Mouse (Mus musculus) fat pad, adult 2 months (tissue): ENCODE measurements around the gene Gm11634.

Source experiments
- DNase-seq: peaks from one replicate; pipeline ENCODE4 v3.0.0-alpha.2; 2011; ENCODE audit warnings: low read depth, low spot score; ENCODE audit errors: extremely low read depth

Gene Gm11634

GRCm38 (mm10) chr11:101568421-101568820, 30.6 kb downstream of the Gm11634 start:
- no peak for DNase-seq

- DNase-seq = no peak
Measured at GRCm38 (mm10) chr11:101562391-101562790, 36.7 kb downstream of the Gm11634 start.

GRCm38 (mm10) chr11:101556954-101557353, 42.1 kb downstream of the Gm11634 start:
- DNase-seq = no peak

- no peak for DNase-seq
Measured at GRCm38 (mm10) chr11:101556541-101556940, 42.5 kb downstream of the Gm11634 start.

- DNase-seq = no peak
Measured at GRCm38 (mm10) chr11:101553354-101553930, 45.6 kb downstream of the Gm11634 start.

- peak; percentile 97 for DNase-seq
Measured at GRCm38 (mm10) chr11:101552476-101553300, 46.4 kb downstream of the Gm11634 start.

GRCm38 (mm10) chr11:101551751-101552475, 47.1 kb downstream of the Gm11634 start, which contains the start of the genes Brca1 and Nbr1:
Gene Brca1, minus strand, starts transcription at chr11:101551955.
Gene Nbr1, plus strand, starts transcription at chr11:101552149.
- peak; percentile 90 for DNase-seq

GRCm38 (mm10) chr11:101548526-101548925, 50.5 kb downstream of the Gm11634 start:
- DNase-seq = no peak

- no peak for DNase-seq
Measured at GRCm38 (mm10) chr11:101544132-101544531, 54.9 kb downstream of the Gm11634 start.
